Mouse (Mus musculus): ENCODE measurements around the gene Lhx9.

Gene Lhx9

DNA sequence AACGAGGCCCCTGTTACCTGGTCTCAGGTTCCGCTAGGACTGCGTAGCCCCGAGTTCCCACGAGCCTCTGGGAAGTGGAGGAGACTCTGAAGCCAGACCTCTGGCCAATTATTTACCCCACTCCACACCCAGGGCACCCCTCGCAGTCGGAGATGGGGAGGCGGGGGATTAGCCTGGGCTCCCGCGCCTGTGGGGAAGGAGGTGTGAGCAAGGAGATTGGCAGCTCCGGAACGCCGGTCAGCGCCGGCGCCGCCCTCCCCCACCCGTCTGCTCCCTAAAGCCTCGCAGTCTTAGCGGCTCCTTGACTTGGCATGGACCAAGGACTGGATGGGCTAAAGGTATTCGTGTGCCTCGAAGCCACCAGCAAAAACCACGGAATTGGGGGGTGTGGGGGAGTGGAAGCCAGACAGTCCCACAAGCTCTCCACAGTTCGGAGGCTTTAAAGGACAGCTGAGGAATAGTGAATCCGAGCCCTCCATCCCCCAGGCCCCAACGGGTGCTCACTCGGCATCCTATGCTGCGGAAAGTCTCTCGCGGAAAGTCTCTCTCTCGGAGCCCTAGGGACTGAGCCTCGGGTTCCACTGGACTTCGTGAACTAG is at the start of gene Lhx9:
Gene Lhx9 (minus strand): TSS at position 67 of the 599 bp plus-strand sequence.
- DNase-seq (ENCODE audit: low read depth, low spot score): no peak

DNA sequence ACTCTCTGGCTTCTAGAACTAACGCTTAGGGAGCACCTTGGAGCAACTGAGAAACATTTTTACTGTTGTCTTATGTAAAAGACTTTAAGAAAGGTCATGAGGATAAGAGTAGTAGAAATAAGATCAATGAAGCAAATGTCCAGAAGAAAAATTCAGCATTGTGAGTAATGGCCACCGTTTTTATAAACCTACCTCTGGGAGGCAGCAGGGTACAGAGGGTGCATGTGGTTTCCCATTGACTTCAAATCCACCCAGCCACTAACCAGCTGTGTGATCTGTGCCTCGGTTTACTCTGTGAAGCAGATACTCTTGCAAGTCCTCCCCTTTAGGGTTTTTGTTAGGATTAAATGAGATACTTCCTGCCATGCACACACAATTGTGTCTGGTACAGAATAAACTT is 47.7 kb upstream of the Lhx9 start:
- no peak for DNase-seq (ENCODE audit: low read depth, low spot score)

GRCm38 (mm10) chr1:138877470-138878254 is 29.3 kb upstream of the Lhx9 start:
- DNase-seq (ENCODE audit: low read depth, low spot score): no peak

DNA sequence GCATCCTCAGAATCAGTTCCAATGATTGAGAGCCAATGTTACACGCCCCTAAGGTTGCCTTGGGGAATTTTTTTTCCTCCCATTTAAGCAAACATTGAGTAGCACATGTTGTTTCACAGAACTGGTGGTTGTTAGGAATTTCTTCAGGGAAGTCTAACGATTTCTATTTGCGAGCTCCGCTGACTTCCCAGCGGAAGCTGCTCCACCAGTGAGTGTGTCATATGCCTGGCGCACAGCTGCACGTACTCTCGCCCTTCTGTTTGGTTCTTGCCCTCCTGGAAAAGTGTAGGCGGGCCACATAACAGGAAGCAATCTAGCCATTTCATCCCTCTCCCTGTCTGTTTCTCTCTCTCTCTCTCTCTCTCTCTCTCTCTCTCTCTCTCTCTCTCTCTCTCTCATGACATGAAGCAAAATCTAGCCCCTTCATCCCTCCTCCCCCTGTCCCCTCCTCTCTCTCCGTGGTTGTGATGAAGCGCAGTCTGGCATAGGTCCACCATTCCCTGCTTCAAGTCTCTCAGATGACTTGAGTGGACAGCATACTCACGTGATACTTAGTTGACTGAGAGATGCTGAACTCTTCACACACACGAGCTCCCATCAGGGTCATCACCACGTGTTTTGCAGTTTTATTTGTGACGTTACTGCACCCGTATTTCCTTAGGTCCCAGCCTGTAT is 28.1 kb upstream of the Lhx9 start:
- no peak for DNase-seq (ENCODE audit: low read depth, low spot score)

DNA sequence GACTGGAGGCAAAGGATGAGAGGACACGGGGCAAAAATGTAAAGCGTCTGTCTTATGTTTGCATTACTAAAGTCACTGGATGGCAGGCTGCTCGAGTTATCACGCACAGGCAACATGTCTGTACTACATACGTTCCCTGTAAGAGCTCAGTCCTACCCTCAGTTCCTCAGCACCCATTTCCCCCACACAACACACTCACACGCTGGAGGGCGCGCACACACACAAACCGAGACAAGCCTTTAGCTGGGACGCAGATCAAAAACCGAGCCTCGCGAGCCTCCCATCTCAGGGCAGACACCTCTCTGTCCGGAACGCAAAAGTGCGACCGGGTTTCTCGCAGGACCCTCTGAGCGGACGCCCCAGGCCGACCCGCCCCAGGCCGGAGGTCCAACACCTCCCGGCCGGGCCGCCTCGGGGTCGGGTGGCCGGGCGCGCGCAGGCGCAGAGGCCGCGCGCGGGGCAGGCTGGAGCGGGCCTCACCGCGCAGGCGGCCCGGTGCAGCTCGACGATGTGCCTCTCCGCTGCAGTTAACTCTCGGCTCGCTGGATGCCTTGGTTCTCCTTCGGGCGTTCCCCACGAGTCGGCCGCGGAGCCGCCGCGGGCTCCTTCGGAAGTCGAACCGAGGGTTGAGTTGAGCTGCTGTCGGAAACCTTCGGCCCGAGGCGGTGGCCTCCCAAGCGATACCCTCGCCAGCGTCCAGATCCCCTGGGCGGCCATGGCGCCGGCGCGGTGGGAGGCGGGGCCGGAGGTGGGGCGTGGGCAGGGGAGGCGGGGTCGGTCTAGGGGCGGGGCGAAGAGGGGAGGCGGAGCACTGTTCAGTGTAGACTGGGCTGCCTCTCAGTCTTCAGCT is 7.9 kb upstream of the Lhx9 start, which contains the start of gene 2310009B15Rik:
Gene 2310009B15Rik (minus strand): TSS at position 752 of the 850 bp plus-strand sequence.
- peak; percentile 84 for DNase-seq (ENCODE audit: low read depth, low spot score)

- DNase-seq (ENCODE audit: low read depth, low spot score): no peak
Observed at GRCm38 (mm10) chr1:138850823-138851222, 2.4 kb upstream of the Lhx9 start.

DNA sequence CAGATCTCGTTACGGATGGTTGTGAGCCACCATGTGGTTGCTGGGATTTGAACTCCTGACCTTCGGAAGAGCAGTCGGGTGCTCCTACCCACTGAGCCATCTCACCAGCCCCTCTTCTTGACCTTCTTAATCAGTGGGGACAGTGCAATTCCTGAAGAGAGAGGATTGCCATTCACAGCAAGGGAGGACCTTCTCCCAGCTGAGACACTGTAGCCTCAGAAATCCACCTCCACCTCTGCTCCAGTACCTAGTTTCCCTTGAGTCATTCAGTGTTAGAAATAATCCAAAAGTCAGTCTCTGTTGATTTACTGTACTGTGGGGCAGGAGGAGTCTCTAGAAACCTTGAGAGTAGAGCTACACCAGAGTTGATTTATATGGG is 1.8 kb upstream of the Lhx9 start:
- DNase-seq (ENCODE audit: low read depth, low spot score): no peak

DNA sequence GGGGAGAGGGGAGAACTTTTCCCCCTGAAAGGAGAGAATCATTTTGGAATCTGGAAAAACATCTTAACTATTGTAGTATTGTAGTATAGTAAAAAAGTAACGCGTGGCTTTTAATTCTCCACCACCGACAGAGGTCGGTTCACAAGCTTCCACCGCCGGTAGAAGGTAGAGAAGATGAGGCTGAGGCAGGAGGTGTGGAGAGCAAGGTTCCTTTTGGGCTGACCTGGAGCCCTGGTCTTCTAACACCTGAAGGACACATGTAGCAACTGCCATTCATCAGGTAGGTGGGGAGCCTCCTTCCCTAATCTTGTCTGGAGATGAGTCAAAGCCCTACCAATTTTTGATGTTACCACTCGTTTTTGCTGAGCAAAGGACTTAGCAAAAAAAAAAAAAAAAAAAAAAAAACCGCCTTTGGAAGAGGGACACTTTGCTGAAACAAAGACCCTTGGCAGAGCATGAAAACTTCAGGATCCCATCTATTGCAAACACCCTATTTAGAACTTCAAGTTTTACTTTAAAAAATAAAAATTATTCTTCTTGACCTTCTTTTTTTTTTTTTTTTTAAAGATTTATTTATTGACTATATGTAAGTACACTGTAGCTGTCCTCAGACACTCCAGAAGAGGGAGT is 1.3 kb upstream of the Lhx9 start:
- DNase-seq (ENCODE audit: low read depth, low spot score): no peak

DNA sequence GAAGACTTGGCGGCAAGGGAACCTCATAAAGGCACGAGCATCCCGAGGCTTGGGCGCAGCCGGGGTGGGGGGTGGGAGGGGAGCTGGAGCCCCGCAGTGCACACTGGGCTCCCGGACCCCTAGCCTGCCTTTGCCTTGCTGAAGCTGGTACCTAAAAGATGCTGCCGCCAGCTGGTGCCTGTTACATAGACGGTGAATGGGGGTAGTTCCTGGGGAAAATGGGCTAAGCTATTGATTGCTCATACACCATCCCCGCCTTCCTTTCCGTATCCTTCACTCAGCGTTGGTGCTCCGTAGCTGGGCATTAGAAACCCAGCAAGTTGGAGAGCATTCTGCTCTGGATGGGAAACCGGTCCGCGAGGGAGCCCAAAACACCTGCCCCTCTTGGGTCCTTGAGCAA is 351 bp downstream of the Lhx9 start:
- DNase-seq (ENCODE audit: low read depth, low spot score): no peak

GRCm38 (mm10) chr1:138847146-138847545 is 1.2 kb downstream of the Lhx9 start:
- DNase-seq (ENCODE audit: low read depth, low spot score): no peak

GRCm38 (mm10) chr1:138846581-138846980 is 1.8 kb downstream of the Lhx9 start:
- no peak for DNase-seq (ENCODE audit: low read depth, low spot score)

DNA sequence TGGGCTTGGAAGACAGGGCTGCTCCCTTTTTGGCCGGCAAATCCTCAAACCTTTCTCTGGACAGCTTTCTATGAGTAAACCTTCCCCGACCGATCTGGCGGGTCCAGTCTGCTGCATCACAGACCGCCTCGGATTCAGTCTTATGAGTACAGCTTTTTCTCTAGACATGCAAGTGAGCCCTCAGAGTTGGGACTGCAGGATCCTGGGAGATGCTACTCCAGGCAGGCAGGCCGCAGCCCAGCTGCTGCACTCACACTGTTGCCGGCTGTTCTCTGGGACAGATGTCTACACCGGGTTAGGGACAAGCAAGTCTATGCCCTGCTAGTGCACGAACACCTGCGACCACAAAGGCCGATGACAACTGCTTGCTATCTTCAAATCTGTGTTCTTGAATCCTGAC is 2.2 kb downstream of the Lhx9 start:
- DNase-seq (ENCODE audit: low read depth, low spot score): no peak

GRCm38 (mm10) chr1:138845481-138845880 is 2.9 kb downstream of the Lhx9 start:
- DNase-seq (ENCODE audit: low read depth, low spot score): no peak

- no peak for DNase-seq (ENCODE audit: low read depth, low spot score)
Observed at GRCm38 (mm10) chr1:138844166-138844565, 4.2 kb downstream of the Lhx9 start.

GRCm38 (mm10) chr1:138843361-138844091 is 4.9 kb downstream of the Lhx9 start:
- DNase-seq (ENCODE audit: low read depth, low spot score): no peak

GRCm38 (mm10) chr1:138842756-138843155 is 5.6 kb downstream of the Lhx9 start:
- no peak for DNase-seq (ENCODE audit: low read depth, low spot score)

DNA sequence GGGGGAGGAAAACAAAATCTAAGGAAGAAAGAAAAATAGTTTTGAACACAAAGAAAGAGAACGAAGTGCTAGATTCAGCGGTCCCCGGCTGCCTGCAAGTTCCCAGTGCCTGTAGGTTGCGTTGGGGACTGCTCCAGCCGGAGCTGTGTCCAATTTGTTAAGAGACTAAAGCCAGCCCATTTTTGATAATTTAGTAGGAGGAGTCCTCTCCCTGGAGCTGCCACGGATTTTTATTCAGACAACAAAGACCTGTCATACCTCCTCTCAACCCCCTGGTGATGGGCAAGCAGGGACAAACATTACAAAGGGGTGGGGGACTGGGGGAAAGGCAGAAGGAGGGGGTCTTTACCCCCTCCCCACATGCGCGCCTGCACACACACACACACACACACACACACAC is 6.1 kb downstream of the Lhx9 start:
- DNase-seq (ENCODE audit: low read depth, low spot score): no peak

- DNase-seq (ENCODE audit: low read depth, low spot score): no peak
Observed at GRCm38 (mm10) chr1:138841306-138842095, 6.9 kb downstream of the Lhx9 start.

DNA sequence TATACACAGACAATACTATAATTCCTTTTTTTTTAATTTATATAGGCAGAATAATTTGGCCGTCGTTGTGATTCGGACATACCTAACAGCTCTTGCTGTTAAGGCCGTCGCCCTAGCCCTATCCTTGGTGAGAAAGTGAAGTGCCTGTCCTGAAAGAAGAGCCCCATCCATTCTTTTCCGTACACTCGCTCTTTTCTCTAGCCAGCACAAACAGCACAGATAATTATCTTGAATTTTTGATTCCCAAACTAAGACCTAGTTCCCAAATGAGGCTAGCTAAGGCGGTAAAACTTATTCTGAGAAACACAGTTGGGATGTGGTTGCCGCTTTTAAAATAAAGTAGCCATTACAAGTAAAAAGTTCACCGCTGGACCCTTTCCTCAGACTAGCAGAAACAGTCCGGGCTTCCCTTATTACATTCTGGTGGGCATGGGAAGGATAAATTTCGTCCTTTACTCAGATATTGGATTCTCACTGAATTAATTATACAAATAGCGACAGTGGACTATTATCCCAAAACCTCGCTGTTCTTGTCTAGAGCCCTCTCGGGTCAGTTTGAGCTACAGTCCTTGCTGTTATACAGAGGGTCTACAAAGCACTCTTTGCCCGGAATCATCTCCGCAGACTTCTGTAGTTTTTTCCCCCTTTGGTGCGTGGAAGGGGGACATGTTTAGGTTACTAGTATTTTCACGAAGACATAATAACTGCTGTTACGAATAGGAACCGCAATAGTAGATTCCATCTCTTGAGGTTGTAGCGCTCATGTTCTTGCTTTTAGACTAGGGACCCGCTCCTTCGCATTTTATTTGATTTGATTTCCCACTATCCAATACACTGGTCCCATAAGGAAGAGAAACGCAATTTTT is 7.7 kb downstream of the Lhx9 start:
- no peak for DNase-seq (ENCODE audit: low read depth, low spot score)

Measured in CD4-positive helper T cell, adult 2 months (primary cell).